Mouse (Mus musculus): ENCODE results near the gene Ctcf. TPM values are rescaled to one million over a fixed set of nuclear protein-coding genes. Genes with fewer than 3 reads are reported as not detected.
"Not testable (repeated sequence)": the region's sequence is repeated elsewhere in the genome, so short reads cannot be mapped to it uniquely, and the experiment has no call there.

Gene Ctcf
- 105 and 118 TPM in 2 replicates for polyA plus RNA-seq (2015; fragmentation: Nextera tagmentation; extraction: Ambion mirVana)

GRCm38 (mm10) chr8:105636018-105636962 lies at the start of gene Ctcf:
Gene Ctcf (plus strand): TSS chr8:105636568.
- H3K9ac ChIP-seq: peak within 1 kb of the TSS; percentile 97
- no peaks in the 10 kb centered on the region for H3K9me3 ChIP-seq
- WGBS: under 1% methylated on average over 112 of the region's 126 CpGs
- no peaks in the 10 kb centered on the region for H3K27me3 ChIP-seq
- H3K36me3 ChIP-seq: peaks cover 3% of the 10 kb centered on the region; the same call in 1 of the 2 replicates
- peak within 1 kb of the TSS; percentile 94 for H3K4me2 ChIP-seq
- peak within 1 kb of the TSS; percentile 100 for H3K27ac ChIP-seq (replicated peaks)
- peak; percentile 94 for ATAC-seq (ENCODE audit: low read depth)
- peak within 1 kb of the TSS; percentile 92 for H3K4me3 ChIP-seq
- H3K4me1 ChIP-seq (replicated peaks): peaks cover 48% of the 10 kb centered on the region

- H3K36me3 ChIP-seq: no peaks in the 10 kb centered on the region
- no peak overlapping the region for H3K4me3 ChIP-seq
- 80% methylated on average over 2 of the region's 2 CpGs for WGBS
- peaks cover 11% of the 10 kb centered on the region; the same call in 1 of the 2 replicates for H3K27me3 ChIP-seq
- H3K4me2 ChIP-seq: no peak overlapping the region
- ATAC-seq (ENCODE audit: low read depth): no peak
- H3K4me1 ChIP-seq (replicated peaks): 0 out of 2 replicates have a peak, but pooled peaks cover 8% of the 10 kb centered on the region
- no peak overlapping the region for H3K9ac ChIP-seq
- H3K9me3 ChIP-seq: no peaks in the 10 kb centered on the region
- no peak overlapping the region for H3K27ac ChIP-seq (replicated peaks)
Measured at GRCm38 (mm10) chr8:105592431-105592830, 43.9 kb upstream of the Ctcf start.

- Histone ChIP-seq H3K27me3 (peaks cover 11% of the 10 kb centered on the region; the same call in 1 of the 2 replicates), H3K9ac (0 out of 2 replicates have a peak overlapping the region, but pooled peaks have one; percentile 8), H3K9me3 (no peaks in the 10 kb centered on the region), H3K4me1 (replicated peaks) (0 out of 2 replicates have a peak, but pooled peaks cover 8% of the 10 kb centered on the region), H3K4me2 (peak overlapping the region; percentile 30), H3K4me3 (no peak overlapping the region), H3K36me3 (no peaks in the 10 kb centered on the region), H3K27ac (replicated peaks) (no peak overlapping the region)
- no peak for ATAC-seq (ENCODE audit: low read depth)
- WGBS: 34% methylated on average over 15 of the region's 15 CpGs
Measured at GRCm38 (mm10) chr8:105593859-105594258, 42.5 kb upstream of the Ctcf start.

- H3K4me3 ChIP-seq: no peak overlapping the region
- H3K4me1 ChIP-seq (replicated peaks): 0 out of 2 replicates have a peak, but pooled peaks cover 8% of the 10 kb centered on the region
- 80% methylated on average over 18 of the region's 18 CpGs for WGBS
- no peak overlapping the region for H3K4me2 ChIP-seq
- no peak overlapping the region for H3K27ac ChIP-seq (replicated peaks)
- H3K9ac ChIP-seq: no peak overlapping the region
- H3K36me3 ChIP-seq: no peaks in the 10 kb centered on the region
- no peak for ATAC-seq (ENCODE audit: low read depth)
- peaks cover 11% of the 10 kb centered on the region; the same call in 1 of the 2 replicates for H3K27me3 ChIP-seq
- no peaks in the 10 kb centered on the region for H3K9me3 ChIP-seq
Measured at GRCm38 (mm10) chr8:105594451-105595242, 41.7 kb upstream of the Ctcf start.

DNA sequence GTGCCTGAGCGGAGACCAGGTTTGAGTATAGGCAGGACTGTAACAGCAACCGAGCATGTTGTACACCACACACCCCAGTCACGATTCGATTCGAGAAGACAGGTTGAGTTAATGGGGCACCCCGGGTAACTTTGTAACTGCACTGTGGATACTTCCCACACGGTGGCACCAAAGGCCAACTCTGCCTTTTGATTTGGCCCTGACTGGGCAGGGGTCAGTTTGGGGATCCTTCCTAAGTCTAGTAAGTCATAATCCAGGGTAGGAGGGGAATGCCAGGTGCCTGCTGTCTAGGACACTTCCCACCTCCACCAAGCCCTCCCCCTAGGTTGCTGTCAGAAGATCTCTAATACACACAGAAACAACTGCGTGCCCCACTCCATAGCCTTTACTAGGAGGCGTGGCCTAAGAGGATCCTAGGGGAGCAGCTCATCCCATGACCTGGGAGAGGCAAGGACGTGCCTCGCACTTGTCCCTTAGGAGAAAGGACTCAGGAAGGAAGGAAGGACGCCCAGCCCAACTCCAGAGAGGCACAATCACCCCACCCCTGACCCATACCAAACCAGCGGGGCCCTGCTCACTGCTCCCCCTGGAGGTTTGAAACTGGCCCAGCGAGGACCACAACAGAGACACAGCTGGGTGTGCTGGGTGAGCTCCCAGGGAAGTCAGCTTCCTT lies 39.9 kb upstream of the Ctcf start:
- ATAC-seq (ENCODE audit: low read depth): peak; percentile 47
- H3K9ac ChIP-seq: no peak overlapping the region
- H3K27me3 ChIP-seq: peaks cover 11% of the 10 kb centered on the region; the same call in 1 of the 2 replicates
- peak overlapping the region; percentile 31 for H3K4me2 ChIP-seq
- 4% methylated on average over 14 of the region's 14 CpGs for WGBS
- H3K4me3 ChIP-seq: 0 out of 2 replicates have a peak overlapping the region, but pooled peaks have one; percentile 9
- H3K36me3 ChIP-seq: no peaks in the 10 kb centered on the region
- H3K9me3 ChIP-seq: no peaks in the 10 kb centered on the region
- no peak overlapping the region for H3K27ac ChIP-seq (replicated peaks)
- 0 out of 2 replicates have a peak, but pooled peaks cover 8% of the 10 kb centered on the region for H3K4me1 ChIP-seq (replicated peaks)

GRCm38 (mm10) chr8:105598777-105599176 lies 37.6 kb upstream of the Ctcf start:
- no peaks in the 10 kb centered on the region for H3K9me3 ChIP-seq
- no peak overlapping the region for H3K9ac ChIP-seq
- ATAC-seq (ENCODE audit: low read depth): no peak
- 87% methylated on average over 6 of the region's 6 CpGs for WGBS
- H3K27ac ChIP-seq (replicated peaks): no peak overlapping the region
- H3K36me3 ChIP-seq: no peaks in the 10 kb centered on the region
- H3K27me3 ChIP-seq: peaks cover 15% of the 10 kb centered on the region
- H3K4me1 ChIP-seq (replicated peaks): 0 out of 2 replicates have a peak, but pooled peaks cover 8% of the 10 kb centered on the region
- no peak overlapping the region for H3K4me3 ChIP-seq
- no peak overlapping the region for H3K4me2 ChIP-seq

GRCm38 (mm10) chr8:105601301-105601700 lies 35.1 kb upstream of the Ctcf start:
- WGBS: 67% methylated on average over 5 of the region's 5 CpGs
- Histone ChIP-seq H3K9ac (no peak overlapping the region), H3K27me3 (peaks cover 4% of the 10 kb centered on the region), H3K36me3 (no peaks in the 10 kb centered on the region), H3K27ac (replicated peaks) (no peak overlapping the region), H3K4me3 (no peak overlapping the region), H3K9me3 (no peaks in the 10 kb centered on the region), H3K4me1 (replicated peaks) (peaks cover 19% of the 10 kb centered on the region), H3K4me2 (no peak overlapping the region)
- no peak for ATAC-seq (ENCODE audit: low read depth)

DNA sequence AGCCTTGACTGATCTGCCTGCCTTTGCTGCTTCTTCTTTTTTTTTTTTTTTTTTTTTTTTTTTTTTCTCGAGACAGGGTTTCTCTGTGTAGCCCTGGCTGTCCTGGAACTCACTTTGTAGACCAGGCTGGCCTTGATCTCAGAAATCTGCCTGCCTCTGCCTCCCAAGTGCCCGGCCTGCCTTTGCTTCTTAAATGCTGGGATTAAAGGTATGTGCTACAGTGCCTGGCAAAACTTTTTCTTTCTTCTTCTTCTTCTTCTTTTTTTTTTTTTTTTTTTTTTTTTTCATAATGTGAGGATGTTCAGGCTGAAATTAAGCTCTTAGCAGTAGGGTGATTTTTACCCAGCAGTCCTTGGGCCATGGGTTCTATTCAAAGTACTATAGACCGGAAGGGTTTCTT lies 33.8 kb upstream of the Ctcf start:
- H3K4me3 ChIP-seq; H3K27ac ChIP-seq (replicated peaks); H3K9ac ChIP-seq; H3K27me3 ChIP-seq; H3K9me3 ChIP-seq; ATAC-seq (ENCODE audit: low read depth); H3K4me2 ChIP-seq; H3K36me3 ChIP-seq: not testable (repeated sequence)
- WGBS: 77% methylated on average over 3 of the region's 3 CpGs
- H3K4me1 ChIP-seq (replicated peaks): peaks cover 25% of the 10 kb centered on the region

GRCm38 (mm10) chr8:105604804-105605381 lies 31.5 kb upstream of the Ctcf start, which contains the start of gene Ripor1:
Gene Ripor1 (plus strand): TSS chr8:105605255.
- peak within 1 kb of the TSS; percentile 89 for H3K4me3 ChIP-seq
- peak; percentile 74 for ATAC-seq (ENCODE audit: low read depth)
- WGBS: under 1% methylated on average over 17 of the region's 42 CpGs

DNA sequence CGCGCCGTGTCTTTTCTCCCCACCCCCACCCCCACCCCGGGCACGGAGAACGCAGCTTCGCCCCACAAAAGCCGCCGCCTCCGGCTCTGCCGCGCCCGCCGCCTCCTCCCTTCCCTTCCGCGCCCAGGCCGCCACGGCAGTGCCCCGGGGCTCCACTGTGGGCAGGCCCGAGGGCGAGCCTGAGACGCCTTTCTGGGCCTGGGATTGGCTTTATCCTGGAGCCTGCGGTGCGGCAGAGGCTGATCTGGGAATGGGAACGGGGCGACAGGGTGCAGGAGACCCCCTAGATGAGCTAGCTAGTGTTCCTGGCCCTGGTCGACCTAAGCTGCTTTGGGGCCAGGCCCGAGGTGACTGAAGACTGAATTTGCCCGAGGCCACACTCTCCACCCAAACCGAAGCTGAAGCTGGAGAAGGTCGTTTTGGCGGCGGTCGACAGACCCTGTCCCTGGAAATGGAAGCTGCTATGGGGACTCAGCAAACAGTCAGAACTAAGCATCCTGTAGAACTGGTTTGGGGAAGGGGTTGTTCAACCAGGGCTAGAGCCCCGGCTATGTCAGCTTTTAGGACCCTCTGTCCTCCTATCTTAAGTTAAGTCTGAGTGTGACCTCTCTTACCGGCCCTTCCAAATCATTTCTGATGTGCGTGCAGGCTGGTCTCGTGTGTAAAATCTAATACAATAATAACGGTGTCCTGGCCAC lies 30.7 kb upstream of the Ctcf start:
- Histone ChIP-seq H3K4me2 (peak overlapping the region; percentile 92), H3K27me3 (peaks cover 4% of the 10 kb centered on the region), H3K36me3 (no peaks in the 10 kb centered on the region), H3K9ac (peak overlapping the region; percentile 97), H3K4me3 (peak overlapping the region; percentile 89), H3K4me1 (replicated peaks) (peaks cover 28% of the 10 kb centered on the region), H3K27ac (replicated peaks) (peak overlapping the region; percentile 93), H3K9me3 (no peaks in the 10 kb centered on the region)
- WGBS: 1% methylated on average over 37 of the region's 39 CpGs
- peak; percentile 32 for ATAC-seq (ENCODE audit: low read depth)

More at GRCm38 (mm10) chr8:105604804-105605381, 31.5 kb upstream of the Ctcf start, which contains the start of gene Ripor1:
- Histone ChIP-seq H3K9ac (peak within 1 kb of the TSS; percentile 97), H3K27ac (replicated peaks) (peak within 1 kb of the TSS; percentile 93), H3K4me2 (peak within 1 kb of the TSS; percentile 92), H3K36me3 (no peaks in the 10 kb centered on the region), H3K27me3 (peaks cover 4% of the 10 kb centered on the region), H3K4me1 (replicated peaks) (peaks cover 28% of the 10 kb centered on the region), H3K9me3 (no peaks in the 10 kb centered on the region)
